In the genomic region with DNA sequence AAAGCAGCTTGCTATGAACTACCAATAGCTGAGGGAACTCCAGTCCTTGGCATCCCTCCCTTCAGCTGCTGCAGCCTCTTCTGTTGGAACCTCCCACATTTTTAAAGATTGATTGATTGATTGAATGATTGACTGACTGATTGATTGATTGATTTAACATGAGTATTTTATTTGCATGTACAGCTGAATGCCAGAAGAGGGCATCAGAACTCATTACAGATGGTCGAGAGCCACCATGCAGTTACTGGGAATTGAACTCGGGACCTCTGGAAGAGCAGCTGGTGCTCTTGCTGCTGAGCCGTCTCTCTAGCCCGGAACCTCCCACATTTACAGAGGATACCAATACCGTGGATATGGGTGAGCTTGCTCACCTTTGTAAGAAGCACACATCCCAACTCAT, we compare ENCODE assay signal across 20 mouse cellular contexts. TPM values are rescaled to one million over a fixed set of nuclear protein-coding genes. Genes with fewer than 3 reads are reported as not detected.
DNase-seq lines count a peak whose midpoint lies in the region; ATAC-seq and TF ChIP-seq lines count a peak whose summit lies in the region.
"Had no signal": no experiment of that assay in that cellular context is flagged by ENCODE, and none has a peak within 500 bp of the region (broad histone marks: within the 10 kb centered on the region; RNA-seq: fewer than 3 reads in every experiment).

No protein-coding gene starts in this region.

- WGBS in heart, postnatal 0 days = 76% methylated on average over 5 of the region's 5 CpGs
- 67% methylated on average over 5 of the region's 5 CpGs for WGBS in liver, postnatal 0 days (ENCODE audit: insufficient replicate concordance)
- 64% methylated on average over 5 of the region's 5 CpGs for WGBS in liver, embryonic 12.5 days (ENCODE audit: insufficient replicate concordance)

- no peaks in the 10 kb centered on the region for H3K27me3 ChIP-seq in heart, postnatal 0 days (ENCODE audit: control insufficient read depth, insufficient read depth, low read length)
- H3K27me3 ChIP-seq in liver, postnatal 0 days (ENCODE audit: insufficient read depth, low read length) = peaks cover 3% of the 10 kb centered on the region; the same call in 1 of the 2 replicates
- H3K27me3 ChIP-seq in liver, embryonic 12.5 days (replicated peaks) = no peaks in the 10 kb centered on the region
- no peaks in the 10 kb centered on the region for H3K27me3 ChIP-seq in CH12.LX (replicated peaks)
- H3K27me3 ChIP-seq: neural tube, embryonic 15.5 days had no signal

- no peaks in the 10 kb centered on the region for H3K36me3 ChIP-seq in heart, postnatal 0 days (replicated peaks; ENCODE audit: control insufficient read depth, insufficient read depth, low read length)
- H3K36me3 ChIP-seq in liver, postnatal 0 days (replicated peaks; ENCODE audit: insufficient read depth, low read length) = no peaks in the 10 kb centered on the region
- H3K36me3 ChIP-seq in liver, embryonic 12.5 days = no peaks in the 10 kb centered on the region
- peaks cover 7 to 20% of the 10 kb centered on the region in 2 experiments for H3K36me3 ChIP-seq in CH12.LX (replicated peaks in 1 of 2; ENCODE audit: control insufficient read depth in 1 of 2, insufficient read depth in 1 of 2, low read length in 1 of 2)
- H3K36me3 ChIP-seq: heart, embryonic 10.5 days; liver, embryonic 13.5 days; neural tube, embryonic 15.5 days had no signal

- H3K4me3 ChIP-seq in heart, postnatal 0 days (ENCODE audit: low read depth, low read length) = no peak overlapping the region
- H3K4me3 ChIP-seq in liver, postnatal 0 days (ENCODE audit: low read depth, low read length) = no peak overlapping the region
- no peak overlapping the region for H3K4me3 ChIP-seq in liver, embryonic 12.5 days
- no peak overlapping the region for H3K4me3 ChIP-seq in CH12.LX (replicated peaks in 1 of 3; ENCODE audit: low read depth in 2 of 3, low read length in 2 of 3, poor library complexity in 1 of 3)
- H3K4me3 ChIP-seq: heart, embryonic 10.5 days; liver, embryonic 13.5 days; neural tube, embryonic 15.5 days had no signal

- H3K9me3 ChIP-seq in heart, postnatal 0 days (replicated peaks; ENCODE audit: control insufficient read depth, low read length) = no peaks in the 10 kb centered on the region
- H3K9me3 ChIP-seq in liver, postnatal 0 days (ENCODE audit: low read length) = no peaks in the 10 kb centered on the region
- H3K9me3 ChIP-seq in liver, embryonic 12.5 days (replicated peaks) = no peaks in the 10 kb centered on the region
- H3K9me3 ChIP-seq in CH12.LX (replicated peaks; ENCODE audit: low read length) = no peaks in the 10 kb centered on the region
- H3K9me3 ChIP-seq: heart, embryonic 10.5 days; liver, embryonic 13.5 days; neural tube, embryonic 15.5 days had no signal

- peak; percentile 44 for TF ChIP-seq RAD21 in CH12.LX (IDR thresholded peaks at IDR 0.05; ENCODE audit: low read depth, low read length)

- H3K79me2 ChIP-seq in CH12.LX (replicated peaks; ENCODE audit: control insufficient read depth, extremely low read depth, insufficient read depth, poor library complexity, severe bottlenecking) = peaks cover 7% of the 10 kb centered on the region

- intact Hi-C loops in heart, postnatal 25 days (cut with DNase I) = no loop called here

- H3K9ac ChIP-seq in heart, postnatal 0 days (replicated peaks; ENCODE audit: low read depth, low read length) = no peak overlapping the region
- no peak overlapping the region for H3K9ac ChIP-seq in liver, postnatal 0 days (replicated peaks)
- H3K9ac ChIP-seq in liver, embryonic 12.5 days = no peak overlapping the region
- H3K9ac ChIP-seq in CH12.LX (ENCODE audit: insufficient read depth, low read depth) = no peak overlapping the region
- H3K9ac ChIP-seq: liver, embryonic 13.5 days; neural tube, embryonic 15.5 days had no signal

- peak; percentile 13; the same call in 1 of the 2 replicates for TF ChIP-seq CTCF in heart, postnatal 0 days (IDR thresholded peaks at IDR 0.05; ENCODE audit: low read depth)
- peak; percentile 40 for TF ChIP-seq CTCF in liver, postnatal 0 days (IDR thresholded peaks at IDR 0.05; ENCODE audit: low read depth)
- peak in 1 of 2 experiments; percentile 60; a peak in 2 of 4 replicates for TF ChIP-seq CTCF in CH12.LX (conservative IDR thresholded peaks at IDR 0.05 in 1 of 2, IDR thresholded peaks at IDR 0.05 in 1 of 2; ENCODE audit: low read depth in 2 of 2, low read length in 2 of 2)

- H3K27ac ChIP-seq in heart, postnatal 0 days (ENCODE audit: low read depth) = no peak overlapping the region
- H3K27ac ChIP-seq in liver, postnatal 0 days (ENCODE audit: low read depth) = no peak overlapping the region
- H3K27ac ChIP-seq in liver, embryonic 12.5 days = no peak overlapping the region
- H3K27ac ChIP-seq in CH12.LX (ENCODE audit: insufficient read depth, low read depth) = no peak overlapping the region
- H3K27ac ChIP-seq: heart, embryonic 10.5 days; liver, embryonic 13.5 days; neural tube, embryonic 15.5 days had no signal

- dilution Hi-C loops in CH12.LX (cut with MboI; ENCODE audit: extremely low pct_ligation_motif_present, extremely low pct_unique_long_range_greater_than_20kb, low sequenced_read_pairs) = no loop called here

- no peak for DNase-seq in heart, postnatal 0 days (ENCODE audit: low spot score)
- DNase-seq in heart, postnatal 25 days (ENCODE audit: low spot score) = no peak
- no peak for DNase-seq in liver, postnatal 0 days
- no peak for DNase-seq in CH12.LX (ENCODE audit: extremely low read depth)
- DNase-seq in brain, adult 2 months (ENCODE audit: low read depth, low spot score) = peak; percentile 17
- no peak for DNase-seq in right cerebral cortex, postnatal 36 days (ENCODE audit: low spot score in 2 of 2)
- DNase-seq: adrenal gland, postnatal 14 days; cerebellum, adult 9-10 months; gastrocnemius, postnatal 14 days; heart, postnatal 36 days; kidney, adult 9 months; kidney, postnatal 4 days; liver, embryonic 13.5 days; lung, postnatal 36 days had no signal

- no peak for TF ChIP-seq POLR2A in CH12.LX (IDR thresholded peaks at IDR 0.05; ENCODE audit: low read depth, low read length)

- in situ Hi-C loops in CH12.LX (cut with MboI; ENCODE audit: low pct_ligation_motif_present, low pct_unique_long_range_greater_than_20kb, low sequenced_read_pairs) = no loop called here

- H3K4me2 ChIP-seq in heart, postnatal 0 days (ENCODE audit: low read depth, low read length) = no peak overlapping the region
- H3K4me2 ChIP-seq in liver, postnatal 0 days (ENCODE audit: low read depth, low read length) = no peak overlapping the region
- H3K4me2 ChIP-seq in liver, embryonic 12.5 days = no peak overlapping the region
- H3K4me2 ChIP-seq in CH12.LX (ENCODE audit: insufficient read depth, low read depth, poor library complexity, severe bottlenecking) = no peak overlapping the region
- H3K4me2 ChIP-seq: liver, embryonic 13.5 days; neural tube, embryonic 15.5 days had no signal

- TF ChIP-seq EP300 in heart, postnatal 0 days (IDR thresholded peaks at IDR 0.05; ENCODE audit: low read depth) = no peak
- no peak for TF ChIP-seq EP300 in liver, postnatal 0 days (IDR thresholded peaks at IDR 0.05; ENCODE audit: low read depth)
- TF ChIP-seq EP300 in CH12.LX (IDR thresholded peaks at IDR 0.05; ENCODE audit: low read length) = no peak

- no peak for ATAC-seq in heart, postnatal 0 days (ENCODE audit: insufficient read depth, low read depth)
- ATAC-seq in liver, postnatal 0 days = no peak
- no peak for ATAC-seq in liver, embryonic 12.5 days
- ATAC-seq: activated CD4-positive, CD25-positive, alpha-beta regulatory T cell, adult 4 months; hindbrain, embryonic 16.5 days had no signal

- H3K4me1 ChIP-seq in heart, postnatal 0 days (ENCODE audit: control insufficient read depth, insufficient read depth) = no peaks in the 10 kb centered on the region
- peaks cover 12% of the 10 kb centered on the region for H3K4me1 ChIP-seq in liver, postnatal 0 days (ENCODE audit: insufficient read depth)
- H3K4me1 ChIP-seq in liver, embryonic 12.5 days = peaks cover 20% of the 10 kb centered on the region
- H3K4me1 ChIP-seq in CH12.LX (ENCODE audit: control insufficient read depth in 1 of 2, insufficient read depth in 2 of 2) = peaks cover 11 to 63% of the 10 kb centered on the region in 2 experiments
- H3K4me1 ChIP-seq: neural tube, embryonic 15.5 days had no signal

TF ChIP-seq in CH12.LX, 34 proteins besides CTCF, POLR2A, EP300 and RAD21:
- no peak for TF ChIP-seq GABPA (IDR thresholded peaks at IDR 0.05; ENCODE audit: insufficient replicate concordance, low read depth, low read length)
- no peak for TF ChIP-seq NRF1 (IDR thresholded peaks at IDR 0.05; ENCODE audit: low read depth, low read length)
- TF ChIP-seq ELF1 (IDR thresholded peaks at IDR 0.05; ENCODE audit: low read depth, low read length) = no peak
- no peak for TF ChIP-seq ZKSCAN1 (IDR thresholded peaks at IDR 0.05; ENCODE audit: borderline replicate concordance, low read depth, low read length)
- peak; percentile 59 for TF ChIP-seq SMC3 (IDR thresholded peaks at IDR 0.05; ENCODE audit: low read depth, low read length)
- no peak for TF ChIP-seq USF2 (conservative IDR thresholded peaks at IDR 0.05; ENCODE audit: low read depth, low read length)

RNA-seq across cellular contexts. Expression of gene Scd2, which starts 33.0 kb away (rescaled TPM):
- total RNA-seq in heart, postnatal 0 days (2014; rRNA removed; ENCODE audit: low replicate concordance) = 307 and 374 TPM in 2 replicates
- polyA plus RNA-seq in heart, postnatal 0 days (2015; fragmentation: Nextera tagmentation; extraction: Ambion mirVana) = 47.5 and 61.2 TPM in 2 replicates
- 10 to 100 TPM; 12.5 to 13.1 TPM for total RNA-seq in heart, postnatal 25 days (2021)
- polyA plus RNA-seq in liver, postnatal 0 days (2015; fragmentation: Nextera tagmentation; extraction: Ambion mirVana) = 5.9 and 6.2 TPM in 2 replicates
- polyA plus RNA-seq in liver, embryonic 12.5 days (2016; fragmentation: Nextera tagmentation; extraction: Ambion mirVana) = 136 and 148 TPM in 2 replicates
- total RNA-seq in CH12.LX (2012; rRNA removed) (204 and 212 TPM in 2 replicates), CH12.LX (2014; rRNA removed) (123 and 205 TPM in 2 replicates)
- polyA plus RNA-seq in CH12.LX (2012; ENCODE audit: insufficient read length, low read depth) = 274 and 408 TPM in 2 replicates

RNA-seq across cellular contexts. Expression of gene Scd3, which starts 57.4 kb away (rescaled TPM):
- total RNA-seq in heart, postnatal 0 days (2014; rRNA removed; ENCODE audit: low replicate concordance) = not detected in 2 replicates
- polyA plus RNA-seq in heart, postnatal 0 days (2015; fragmentation: Nextera tagmentation; extraction: Ambion mirVana) = 0.14 TPM in 1 of 2 replicates, not detected in the other
- not detected for total RNA-seq in heart, postnatal 25 days (2021)
- polyA plus RNA-seq in liver, postnatal 0 days (2015; fragmentation: Nextera tagmentation; extraction: Ambion mirVana) = not detected in 2 replicates
- polyA plus RNA-seq in liver, embryonic 12.5 days (2016; fragmentation: Nextera tagmentation; extraction: Ambion mirVana) = 0.29 TPM in 1 of 2 replicates, not detected in the other
- total RNA-seq in CH12.LX (2012; rRNA removed) = 0.04 TPM in 1 of 2 replicates, not detected in the other
- total RNA-seq in CH12.LX (2014; rRNA removed) = not detected in 2 replicates
- polyA plus RNA-seq in CH12.LX (2012; ENCODE audit: insufficient read length, low read depth) = 0.11 TPM in 1 of 2 replicates, not detected in the other
- total RNA-seq: adrenal gland, postnatal 14 days; gastrocnemius, postnatal 14 days; heart, postnatal 36 days had no signal
- polyA plus RNA-seq: activated CD4-positive, CD25-positive, alpha-beta regulatory T cell, adult 4 months; liver, embryonic 13.5 days; small intestine, adult 2 months had no signal
